Mouse (Mus musculus) monocyte, adult 5-6 weeks (primary cell): ENCODE results near the gene Trpc5. TPM values are rescaled to one million over a fixed set of nuclear protein-coding genes. Genes with fewer than 3 reads are reported as not detected.

Source experiments
- ATAC-seq: fragments of 153-309, 156-312 bp; replicated peaks from 2 replicates; pipeline ENCODE4 v1.8.0; 2017; ENCODE audit warnings: mild to moderate bottlenecking; ENCODE audit not compliant: low TSS enrichment, insufficient number of reproducible peaks, severe bottlenecking, poor library complexity, low FRiP score
- total RNA-seq: library from RNA; stranded (forward); fragments of 200-1000, 200-491, 200-594 nt; gene quantifications from 3 replicates; pipeline ENCODE4 v1.2.3, GENCODE M21; 2017

Gene Trpc5
- not detected in 3 replicates for total RNA-seq

- ATAC-seq, result no peak
Measured at GRCm38 (mm10) chrX:144688142-144688206, at the start of gene Trpc5. Gene Trpc5 (minus strand): TSS chrX:144688180.

GRCm38 (mm10) chrX:144716330-144716729, 28.4 kb upstream of the Trpc5 start:
- no peak for ATAC-seq

- no peak for ATAC-seq
Measured at GRCm38 (mm10) chrX:144689859-144690181, 1.8 kb upstream of the Trpc5 start.

GRCm38 (mm10) chrX:144689119-144689858, 1.3 kb upstream of the Trpc5 start:
- ATAC-seq, result no peak

- ATAC-seq, result no peak
Measured at GRCm38 (mm10) chrX:144688207-144689118, 483 bp upstream of the Trpc5 start, which contains the start of gene Rtl4. Gene Rtl4 (plus strand): TSS chrX:144688907.

- no peak for ATAC-seq
Measured at GRCm38 (mm10) chrX:144687742-144688141, 238 bp downstream of the Trpc5 start.

- no peak for ATAC-seq
Measured at GRCm38 (mm10) chrX:144652196-144652595, 35.8 kb downstream of the Trpc5 start.

- no peak for ATAC-seq
Measured at GRCm38 (mm10) chrX:144645394-144645793, 42.6 kb downstream of the Trpc5 start.

GRCm38 (mm10) chrX:144644756-144645155, 43.2 kb downstream of the Trpc5 start:
- no peak for ATAC-seq

GRCm38 (mm10) chrX:144612753-144613152, 75.2 kb downstream of the Trpc5 start:
- no peak for ATAC-seq

- ATAC-seq, result no peak
Measured at GRCm38 (mm10) chrX:144536431-144536830, 151.5 kb downstream of the Trpc5 start.

GRCm38 (mm10) chrX:144526042-144526441, 161.9 kb downstream of the Trpc5 start:
- ATAC-seq, result no peak

- ATAC-seq, result no peak
Measured at GRCm38 (mm10) chrX:144523239-144523638, 164.7 kb downstream of the Trpc5 start.

- no peak for ATAC-seq
Measured at GRCm38 (mm10) chrX:144491394-144491793, 196.6 kb downstream of the Trpc5 start.

GRCm38 (mm10) chrX:144464416-144464815, 223.6 kb downstream of the Trpc5 start:
- no peak for ATAC-seq

- ATAC-seq, result no peak
Measured at GRCm38 (mm10) chrX:144456281-144456680, 231.7 kb downstream of the Trpc5 start, which contains the start of gene Trpc5os. Gene Trpc5os (plus strand): TSS chrX:144456581.

GRCm38 (mm10) chrX:144423848-144424247, 264.1 kb downstream of the Trpc5 start:
- no peak for ATAC-seq

- no peak for ATAC-seq
Measured at GRCm38 (mm10) chrX:144421091-144421490, 266.9 kb downstream of the Trpc5 start.

GRCm38 (mm10) chrX:144420259-144420658, 267.7 kb downstream of the Trpc5 start:
- ATAC-seq, result no peak

- no peak for ATAC-seq
Measured at GRCm38 (mm10) chrX:144408036-144408435, 279.9 kb downstream of the Trpc5 start.
